Mouse (Mus musculus) heart, embryonic 10.5 days (tissue): ENCODE measurements around the gene Micu1. TPM values are rescaled to one million over a fixed set of nuclear protein-coding genes. Genes with fewer than 3 reads are reported as not detected.
A peak's percentile ranks its signal among the peaks of the same experiment; 100 is the strongest.

Experiments used
- DNase-seq: peaks from one replicate; pipeline ENCODE4 v3.0.0-alpha.2; 2017; ENCODE audit warnings: low spot score
- H3K27ac ChIP-seq: fragments of 300-500 bp; sonication (generic); 2 replicates; pipeline ENCODE4 v1.5.1; 2016; ENCODE audit warnings: mild to moderate bottlenecking
- H3K27me3 ChIP-seq: fragments of 300-500 bp; sonication (generic); 2 replicates; pipeline ENCODE4 v1.6.1; 2016; ENCODE audit warnings: mild to moderate bottlenecking; ENCODE audit not compliant: poor library complexity, insufficient read depth, severe bottlenecking
- H3K36me3 ChIP-seq: fragments of 300-500 bp; sonication (generic); 2 replicates; pipeline ENCODE4 v1.6.1; 2016; ENCODE audit warnings: mild to moderate bottlenecking, moderate library complexity
- H3K4me1 ChIP-seq: fragments of 300-500 bp; sonication (generic); 2 replicates; pipeline ENCODE4 v1.6.1; 2016; ENCODE audit warnings: mild to moderate bottlenecking
- H3K4me3 ChIP-seq: fragments of 300-500 bp; sonication (generic); 2 replicates; pipeline ENCODE4 v1.5.1; 2016; ENCODE audit warnings: mild to moderate bottlenecking, moderate library complexity
- H3K9me3 ChIP-seq: fragments of 300-500 bp; sonication (generic); 2 replicates; pipeline ENCODE4 v1.6.1; 2016; ENCODE audit warnings: mild to moderate bottlenecking, moderate library complexity
- WGBS: fragments of 180-500 bp; shearing (Covaris S2); methylation state at CpG from one replicate; pipeline ENCODE4 v1.1.7; 2016; 5-methylcytosine and 5-hydroxymethylcytosine counted together
- polyA plus RNA-seq: library from polyadenylated mRNA; unstranded; fragments of >200 nt; fragmentation: Nextera tagmentation; extraction: Ambion mirVana; gene quantifications from 2 replicates; pipeline ENCODE4 v1.2.1, GENCODE M21; 2016

Gene Micu1
- polyA plus RNA-seq, 1 experiment from 2014 or later: 45.4 TPM

DNA sequence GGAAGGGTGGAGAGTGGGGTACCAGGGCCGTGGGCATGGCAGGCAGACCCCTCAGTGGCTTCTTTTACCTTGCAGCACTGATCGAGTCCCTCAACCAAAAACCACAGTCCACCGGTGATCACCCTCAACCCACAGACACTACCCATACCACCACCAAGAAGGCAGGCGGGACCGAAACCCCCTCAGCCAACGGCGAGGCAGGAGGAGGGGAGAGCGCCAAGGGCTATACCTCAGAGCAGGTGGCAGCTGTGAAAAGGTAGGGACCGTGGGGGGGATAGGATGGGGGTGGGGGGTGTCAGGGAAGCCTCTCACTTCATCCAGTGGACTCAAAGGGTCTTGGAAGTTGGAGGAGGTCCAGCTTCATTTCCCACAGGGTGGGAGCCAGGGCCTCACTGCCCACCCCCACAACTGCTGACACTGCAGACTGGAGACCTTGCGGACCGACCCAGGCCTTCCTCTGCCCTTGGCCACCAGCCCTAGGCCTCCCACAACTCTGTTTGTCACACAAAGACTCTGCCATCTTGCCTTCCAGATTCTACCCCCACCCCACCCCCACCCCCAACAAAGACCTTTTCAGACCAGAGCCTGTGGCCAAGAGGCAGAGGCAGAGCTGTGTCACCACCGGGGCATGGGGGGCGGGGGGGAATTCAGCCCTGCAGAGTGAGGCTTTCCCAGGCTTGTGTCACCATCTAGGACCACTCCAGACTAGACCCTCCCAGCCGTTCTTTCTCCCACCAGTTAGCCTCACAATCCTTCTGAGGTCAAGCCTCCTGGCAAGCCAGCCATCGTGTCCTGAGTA, 187.9 kb downstream of the Micu1 start:
- Histone ChIP-seq H3K27ac (0 out of 2 replicates have a peak overlapping the region, but pooled peaks have one; percentile 13), H3K36me3 (peaks cover 54% of the 10 kb centered on the region), H3K9me3 (no peaks in the 10 kb centered on the region), H3K27me3 (0 out of 2 replicates have a peak, but pooled peaks cover under 1% of the 10 kb centered on the region), H3K4me1 (peaks cover 13% of the 10 kb centered on the region), H3K4me3 (no peak overlapping the region)
- WGBS: 87% methylated on average over 15 of the region's 15 CpGs
- no peak for DNase-seq

- H3K36me3 ChIP-seq: peaks cover 76% of the 10 kb centered on the region
- WGBS: 58% methylated on average over 6 of the region's 6 CpGs
Measured at GRCm38 (mm10) chr10:59892977-59893376, 190.7 kb downstream of the Micu1 start.

DNA sequence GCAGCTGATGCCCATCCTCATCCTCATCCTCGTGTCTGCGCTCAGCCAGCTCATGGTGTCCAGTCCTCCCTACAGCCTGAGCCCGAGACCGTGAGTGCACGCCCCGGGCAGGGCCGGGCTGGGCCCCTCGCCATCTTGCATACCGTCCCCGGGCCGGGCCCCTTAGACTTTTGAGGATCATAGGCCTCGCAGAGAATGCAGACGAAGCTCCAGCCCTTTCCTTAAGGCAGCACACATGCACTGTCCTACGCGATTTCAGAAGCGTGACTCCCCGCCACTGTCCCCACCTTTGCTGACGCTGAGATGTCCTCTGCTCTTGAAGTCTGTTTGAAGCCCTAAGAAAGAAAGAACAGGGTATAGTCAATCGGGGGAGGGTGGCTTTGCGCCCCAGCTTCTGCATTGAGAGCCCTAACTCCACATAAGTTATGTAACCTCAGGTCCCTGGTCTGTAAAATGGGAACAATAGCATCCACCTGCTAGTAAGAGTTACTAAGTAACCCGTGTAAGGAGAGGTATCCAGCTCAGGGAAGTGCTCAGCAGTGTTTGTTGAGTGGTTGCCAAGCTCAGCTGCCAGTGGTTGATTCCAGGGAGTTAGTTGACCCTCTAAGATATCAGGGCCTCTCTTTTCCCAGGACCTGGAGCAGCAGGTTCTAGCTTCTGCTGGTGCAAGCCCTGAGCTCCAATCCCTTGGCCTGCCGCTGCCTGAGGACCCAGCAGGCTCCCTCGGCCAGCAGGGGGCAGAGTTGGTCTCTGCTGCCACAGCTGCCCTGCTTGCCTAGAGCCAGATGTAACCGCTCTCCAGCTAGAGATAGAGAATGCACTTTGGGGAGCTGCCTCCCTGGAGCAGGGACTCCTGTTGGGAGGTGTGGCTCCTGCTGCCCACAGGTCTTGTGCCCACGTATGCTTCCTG, 192.2 kb downstream of the Micu1 start:
- peaks cover 38% of the 10 kb centered on the region for H3K4me1 ChIP-seq
- H3K9me3 ChIP-seq: no peaks in the 10 kb centered on the region
- no peak overlapping the region for H3K4me3 ChIP-seq
- 0 out of 2 replicates have a peak, but pooled peaks cover 4% of the 10 kb centered on the region for H3K27me3 ChIP-seq
- 80% methylated on average over 25 of the region's 25 CpGs for WGBS
- peak; percentile 93 for DNase-seq
- H3K27ac ChIP-seq: no peak overlapping the region
- H3K36me3 ChIP-seq: peaks cover 84% of the 10 kb centered on the region

More at GRCm38 (mm10) chr10:59892977-59893376, 190.7 kb downstream of the Micu1 start:
- 0 out of 2 replicates have a peak, but pooled peaks cover 4% of the 10 kb centered on the region for H3K27me3 ChIP-seq
- no peak overlapping the region for H3K27ac ChIP-seq
- H3K4me1 ChIP-seq: peaks cover 22% of the 10 kb centered on the region
- no peak overlapping the region for H3K4me3 ChIP-seq
- no peaks in the 10 kb centered on the region for H3K9me3 ChIP-seq
- DNase-seq: no peak

GRCm38 (mm10) chr10:59895460-59896186, 193.3 kb downstream of the Micu1 start:
- H3K4me3 ChIP-seq: no peak overlapping the region
- 0 out of 2 replicates have a peak, but pooled peaks cover 4% of the 10 kb centered on the region for H3K27me3 ChIP-seq
- no peak overlapping the region for H3K27ac ChIP-seq
- DNase-seq: no peak
- no peaks in the 10 kb centered on the region for H3K9me3 ChIP-seq
- peaks cover 76% of the 10 kb centered on the region for H3K36me3 ChIP-seq
- H3K4me1 ChIP-seq: peaks cover 43% of the 10 kb centered on the region
- WGBS: 94% methylated on average over 17 of the region's 17 CpGs

GRCm38 (mm10) chr10:59896211-59896610, 193.9 kb downstream of the Micu1 start:
- H3K4me1 ChIP-seq: peaks cover 48% of the 10 kb centered on the region
- 0 out of 2 replicates have a peak, but pooled peaks cover 4% of the 10 kb centered on the region for H3K27me3 ChIP-seq
- no peak for DNase-seq
- H3K4me3 ChIP-seq: no peak overlapping the region
- H3K36me3 ChIP-seq: peaks cover 72% of the 10 kb centered on the region
- H3K9me3 ChIP-seq: no peaks in the 10 kb centered on the region
- H3K27ac ChIP-seq: peak overlapping the region; percentile 44; the same call in 1 of the 2 replicates
- 95% methylated on average over 4 of the region's 4 CpGs for WGBS

DNA sequence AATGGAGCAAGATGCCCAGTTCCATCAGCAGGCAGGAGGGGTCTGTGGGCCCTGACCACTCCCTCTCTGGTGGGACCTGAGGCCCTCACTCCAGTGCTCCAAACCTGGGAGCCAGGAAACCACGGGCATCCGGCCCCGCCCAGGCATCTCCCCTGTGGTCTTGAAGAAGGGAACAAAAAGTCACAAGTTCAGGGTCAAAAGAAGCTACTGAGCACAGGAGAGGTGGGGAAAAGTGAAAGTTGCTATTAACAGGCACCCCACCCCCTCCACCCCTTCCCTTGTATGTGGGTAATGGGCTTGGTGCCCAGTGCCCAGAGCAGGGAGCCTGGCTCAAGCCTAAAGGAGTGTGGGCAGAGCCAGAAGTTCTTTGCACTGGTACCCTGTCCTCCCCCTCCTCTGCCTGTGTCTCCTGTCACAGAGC, 194.6 kb downstream of the Micu1 start:
- peak overlapping the region; percentile 44; the same call in 1 of the 2 replicates for H3K27ac ChIP-seq
- peaks cover 55% of the 10 kb centered on the region for H3K4me1 ChIP-seq
- no peak for DNase-seq
- no peaks in the 10 kb centered on the region for H3K9me3 ChIP-seq
- H3K36me3 ChIP-seq: peaks cover 65% of the 10 kb centered on the region
- WGBS: 80% methylated on average over 3 of the region's 3 CpGs
- H3K27me3 ChIP-seq: 0 out of 2 replicates have a peak, but pooled peaks cover 4% of the 10 kb centered on the region
- H3K4me3 ChIP-seq: no peak overlapping the region

GRCm38 (mm10) chr10:59897511-59897910, 195.2 kb downstream of the Micu1 start:
- H3K27ac ChIP-seq: 0 out of 2 replicates have a peak overlapping the region, but pooled peaks have one; percentile 33
- H3K27me3 ChIP-seq: 0 out of 2 replicates have a peak, but pooled peaks cover 4% of the 10 kb centered on the region
- H3K36me3 ChIP-seq: peaks cover 59% of the 10 kb centered on the region
- no peak overlapping the region for H3K4me3 ChIP-seq
- DNase-seq: no peak
- peaks cover 61% of the 10 kb centered on the region for H3K4me1 ChIP-seq
- H3K9me3 ChIP-seq: no peaks in the 10 kb centered on the region
- WGBS: 67% methylated on average over 5 of the region's 5 CpGs

- Histone ChIP-seq H3K4me1 (peaks cover 69% of the 10 kb centered on the region), H3K4me3 (no peak overlapping the region), H3K27ac (peak overlapping the region; percentile 92), H3K27me3 (0 out of 2 replicates have a peak, but pooled peaks cover 4% of the 10 kb centered on the region), H3K9me3 (no peaks in the 10 kb centered on the region), H3K36me3 (peaks cover 52% of the 10 kb centered on the region)
- no peak for DNase-seq
- 78% methylated on average over 9 of the region's 9 CpGs for WGBS
Measured at GRCm38 (mm10) chr10:59898180-59898778, 196.0 kb downstream of the Micu1 start.

DNA sequence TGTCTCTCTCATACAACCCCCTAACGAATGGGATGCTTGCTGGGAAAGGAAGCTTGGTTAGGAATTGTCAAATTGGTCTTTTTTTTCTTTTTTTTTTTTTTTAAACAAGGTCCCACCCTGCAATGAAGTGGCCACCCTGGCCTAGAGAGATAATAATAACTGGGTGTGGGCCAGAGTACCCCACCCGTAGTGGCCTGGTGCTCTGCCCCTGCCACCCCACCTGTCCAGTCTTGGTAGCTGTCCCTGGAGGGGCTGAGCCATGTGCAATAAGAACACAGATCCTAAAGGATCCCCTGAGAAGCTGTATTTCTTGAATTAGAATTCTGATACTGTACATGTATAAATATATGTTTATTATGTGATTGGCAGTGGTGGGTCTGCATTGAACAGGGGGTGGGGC, 196.7 kb downstream of the Micu1 start:
- Histone ChIP-seq H3K36me3 (peaks cover 46% of the 10 kb centered on the region), H3K27me3 (0 out of 2 replicates have a peak, but pooled peaks cover 4% of the 10 kb centered on the region), H3K4me3 (peak overlapping the region; percentile 29), H3K4me1 (peaks cover 74% of the 10 kb centered on the region), H3K27ac (peak overlapping the region; percentile 92), H3K9me3 (no peaks in the 10 kb centered on the region)
- WGBS: 30% methylated on average over 2 of the region's 2 CpGs
- DNase-seq: no peak

DNA sequence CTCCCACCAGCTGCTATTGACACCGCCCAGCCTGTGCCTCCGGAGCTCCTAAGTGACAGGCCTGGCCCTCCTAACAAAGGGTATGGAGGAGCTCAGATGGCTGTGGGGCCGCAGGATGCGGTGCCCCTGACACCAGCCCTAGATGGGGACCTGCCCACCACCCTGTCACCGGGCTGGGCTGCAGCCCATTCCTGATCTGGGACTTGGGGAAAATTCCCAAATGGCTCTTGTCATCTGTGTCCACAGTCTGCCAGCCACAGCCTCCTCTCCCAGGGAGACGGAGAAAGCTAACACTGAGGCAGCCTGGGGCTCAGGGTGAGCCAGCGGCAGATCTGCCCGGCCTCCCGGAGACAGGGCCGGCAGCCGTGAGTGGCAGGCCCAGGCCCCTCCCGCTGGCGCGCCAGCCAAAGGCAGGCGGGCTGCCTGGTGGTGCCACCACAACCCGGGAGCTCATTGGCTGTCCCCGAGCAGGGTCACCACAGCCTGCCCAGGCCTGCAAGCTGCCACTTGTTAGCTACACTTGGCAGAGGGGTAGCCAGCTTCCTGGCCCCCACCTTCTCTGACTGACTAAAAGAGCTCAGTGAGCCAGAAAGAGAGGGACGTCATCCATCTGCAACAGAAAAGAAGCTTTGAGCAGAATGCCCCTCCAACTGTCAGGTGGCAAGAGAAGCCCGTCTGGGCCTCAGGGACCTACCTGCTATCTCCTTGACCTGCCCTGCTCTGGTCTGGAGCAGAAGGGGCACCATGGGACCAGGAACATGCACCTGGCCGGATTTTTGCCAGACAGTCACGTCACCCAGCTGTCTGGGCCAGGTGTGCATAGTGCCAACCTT, 197.3 kb downstream of the Micu1 start:
- peaks cover 40% of the 10 kb centered on the region for H3K36me3 ChIP-seq
- H3K9me3 ChIP-seq: no peaks in the 10 kb centered on the region
- peak; percentile 96 for DNase-seq
- peak overlapping the region; percentile 92 for H3K27ac ChIP-seq
- peaks cover 74% of the 10 kb centered on the region for H3K4me1 ChIP-seq
- peak overlapping the region; percentile 29 for H3K4me3 ChIP-seq
- WGBS: 12% methylated on average over 21 of the region's 21 CpGs
- H3K27me3 ChIP-seq: 0 out of 2 replicates have a peak, but pooled peaks cover 4% of the 10 kb centered on the region

GRCm38 (mm10) chr10:59900174-59900435, 197.8 kb downstream of the Micu1 start:
- H3K27me3 ChIP-seq: 0 out of 2 replicates have a peak, but pooled peaks cover 4% of the 10 kb centered on the region
- H3K9me3 ChIP-seq: no peaks in the 10 kb centered on the region
- peaks cover 74% of the 10 kb centered on the region for H3K4me1 ChIP-seq
- WGBS: 57% methylated on average over 4 of the region's 4 CpGs
- peak overlapping the region; percentile 92 for H3K27ac ChIP-seq
- no peak for DNase-seq
- H3K4me3 ChIP-seq: peak overlapping the region; percentile 29
- H3K36me3 ChIP-seq: peaks cover 34% of the 10 kb centered on the region
